Mouse (Mus musculus): Measurements from ENCODE around the gene Actl9. TPM values are rescaled to one million over a fixed set of nuclear protein-coding genes. Genes with fewer than 3 reads are reported as not detected.

Actl9 gene
- polyA plus RNA-seq (2015; fragmentation: Nextera tagmentation; extraction: Ambion mirVana) = not detected in 2 replicates

DNA sequence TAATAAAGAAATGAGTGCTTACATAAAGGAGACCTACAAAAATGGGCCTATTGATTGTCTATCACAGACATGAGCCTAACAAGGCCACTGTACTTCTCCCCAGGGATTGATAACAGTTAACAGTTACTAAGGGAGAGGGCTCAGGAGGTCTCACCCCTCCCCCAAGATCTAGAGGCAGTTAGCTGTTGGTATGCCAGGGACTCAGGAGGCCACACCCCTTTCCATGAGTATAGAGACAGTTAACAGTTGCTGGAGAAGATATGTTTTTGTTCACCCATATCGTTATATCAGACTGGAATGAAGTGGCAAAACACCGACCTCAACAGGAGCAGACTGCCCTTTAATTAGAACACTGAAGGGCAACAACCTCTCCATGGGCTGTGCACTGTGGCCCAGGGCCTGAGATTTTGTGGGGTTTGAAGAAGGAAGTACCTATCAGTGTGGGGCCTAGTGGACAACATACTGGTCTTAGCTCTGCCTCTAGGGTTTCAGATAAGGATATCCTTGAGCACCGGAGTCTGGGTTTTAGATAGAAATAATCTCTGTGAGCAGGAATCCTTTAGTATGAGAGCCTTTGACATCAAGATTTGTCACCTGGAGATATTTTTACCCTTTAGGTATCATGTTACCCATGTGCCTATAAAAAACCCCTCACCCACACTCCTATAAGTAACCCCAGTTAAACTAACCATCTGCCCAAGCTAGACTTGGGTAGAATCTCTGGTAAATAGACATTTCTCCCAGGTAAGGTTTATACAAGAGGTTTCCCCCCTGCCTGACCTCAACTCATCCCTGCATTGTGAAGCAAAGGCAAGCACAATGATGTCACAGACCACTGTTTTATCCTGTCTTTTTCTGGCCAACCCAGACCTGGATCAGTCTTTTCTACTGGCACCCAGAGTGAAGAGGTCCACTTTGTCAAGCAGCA is at the start of gene Actl9:
Actl9 (plus strand) TSS at position 878 of the 928 bp plus-strand sequence.
- 94% methylated on average over 3 of the region's 3 CpGs for WGBS
- Histone ChIP-seq H3K4me1 (no peaks in the 10 kb centered on the region), H3K9ac (replicated peaks) (no peak within 1 kb of the TSS), H3K27me3 (replicated peaks) (no peaks in the 10 kb centered on the region), H3K9me3 (replicated peaks) (no peaks in the 10 kb centered on the region), H3K4me2 (no peak within 1 kb of the TSS), H3K36me3 (no peaks in the 10 kb centered on the region), H3K4me3 (replicated peaks) (no peak within 1 kb of the TSS), H3K27ac (replicated peaks) (no peak within 1 kb of the TSS)
- ATAC-seq (ENCODE audit: low FRiP score) = no peak

DNA sequence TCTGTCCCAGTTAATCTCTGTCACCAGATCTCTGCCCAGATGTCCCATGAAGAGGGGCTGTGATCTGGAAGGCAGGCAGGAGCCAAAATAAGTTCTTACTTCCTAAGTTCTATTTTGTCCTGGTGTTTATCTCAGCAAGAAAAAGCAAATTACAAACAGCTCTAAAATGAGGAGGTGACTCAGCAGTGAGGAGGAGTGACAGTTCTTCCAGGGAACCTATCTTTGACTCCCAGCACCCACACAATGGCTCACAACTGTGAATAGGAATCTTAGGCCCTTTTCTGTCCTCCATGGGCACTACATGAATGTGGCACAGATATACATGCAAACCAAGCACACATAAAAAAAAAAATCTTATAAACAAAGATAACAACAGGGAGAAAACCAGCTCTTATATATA is 47.0 kb upstream of the Actl9 start:
- no peaks in the 10 kb centered on the region for H3K9me3 ChIP-seq (replicated peaks)
- ATAC-seq (ENCODE audit: low FRiP score) = no peak
- no peaks in the 10 kb centered on the region for H3K4me1 ChIP-seq
- H3K36me3 ChIP-seq = peaks cover 49% of the 10 kb centered on the region
- H3K4me3 ChIP-seq (replicated peaks) = no peak overlapping the region
- no peak overlapping the region for H3K4me2 ChIP-seq
- no peak overlapping the region for H3K9ac ChIP-seq (replicated peaks)
- H3K27me3 ChIP-seq (replicated peaks) = no peaks in the 10 kb centered on the region
- no peak overlapping the region for H3K27ac ChIP-seq (replicated peaks)

DNA sequence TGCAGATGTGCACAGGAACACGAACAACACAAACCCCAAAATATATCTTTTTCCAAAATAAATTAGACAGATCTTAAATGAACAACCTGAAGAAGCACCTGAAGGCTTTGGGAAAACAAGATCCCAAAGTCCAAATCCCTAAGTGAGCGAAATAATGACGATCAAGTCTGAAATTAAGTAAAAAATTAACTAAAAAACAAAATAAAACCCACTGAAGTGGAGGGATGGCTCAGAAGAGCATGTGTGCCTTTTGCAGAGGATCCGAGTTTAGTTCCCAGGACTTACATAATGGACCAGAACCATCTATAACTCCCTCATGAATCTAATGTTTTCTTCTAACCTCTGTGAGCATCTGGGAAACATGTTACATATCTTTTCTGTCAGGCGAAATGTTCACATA is 40.4 kb upstream of the Actl9 start:
- WGBS = 97% methylated on average over 5 of the region's 5 CpGs
- H3K27me3 ChIP-seq (replicated peaks) = no peaks in the 10 kb centered on the region
- H3K27ac ChIP-seq (replicated peaks) = no peak overlapping the region
- H3K9me3 ChIP-seq (replicated peaks) = no peaks in the 10 kb centered on the region
- H3K36me3 ChIP-seq = no peaks in the 10 kb centered on the region
- no peak for ATAC-seq (ENCODE audit: low FRiP score)
- H3K4me3 ChIP-seq (replicated peaks) = no peak overlapping the region
- peaks cover 13% of the 10 kb centered on the region for H3K4me1 ChIP-seq
- no peak overlapping the region for H3K9ac ChIP-seq (replicated peaks)
- H3K4me2 ChIP-seq = no peak overlapping the region

DNA sequence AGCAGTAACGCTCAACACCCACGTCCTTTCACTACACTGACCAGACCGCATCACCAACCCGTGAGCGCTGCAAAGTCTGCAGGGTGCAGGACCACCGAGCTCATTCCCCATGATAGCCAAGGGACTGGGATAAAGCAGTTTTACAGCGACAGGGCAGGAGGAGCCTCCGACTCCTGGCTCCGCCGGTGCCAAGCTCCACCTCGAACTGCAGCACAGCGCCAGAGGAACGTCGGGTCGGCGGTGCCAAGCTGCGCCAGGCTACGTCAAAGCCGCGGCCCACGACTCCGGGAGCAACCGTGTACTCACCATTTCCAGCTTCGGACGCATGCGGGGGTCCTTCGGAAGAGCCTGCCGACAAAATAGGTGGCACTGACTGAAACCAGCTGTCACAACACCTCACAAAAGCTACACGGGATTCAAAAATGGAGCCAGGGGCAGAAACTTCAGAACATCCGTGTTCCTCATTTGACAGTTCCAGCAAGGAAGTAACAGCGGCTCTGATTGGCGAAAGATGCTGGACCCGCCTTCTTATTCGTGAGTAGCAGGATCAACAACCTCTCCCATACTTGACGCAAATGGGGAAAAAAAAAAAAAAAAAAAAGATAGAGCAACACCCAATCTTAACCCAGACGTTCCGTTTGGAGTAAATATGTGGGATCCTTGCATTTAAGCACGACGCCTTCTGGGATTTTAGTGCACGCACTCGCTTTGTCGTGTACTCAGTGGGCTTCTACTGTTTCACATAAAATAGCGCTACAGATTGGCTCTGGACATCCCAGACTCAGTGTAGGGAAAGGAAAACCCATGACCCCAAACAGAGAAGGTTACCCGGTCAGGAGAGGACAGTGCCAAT is 38.3 kb upstream of the Actl9 start, which contains the start of gene Zfp101:
Zfp101 (minus strand) TSS at position 460 of the 853 bp plus-strand sequence.
- H3K4me1 ChIP-seq = peaks cover 13% of the 10 kb centered on the region
- H3K9ac ChIP-seq (replicated peaks) = peak within 1 kb of the TSS; percentile 70
- H3K36me3 ChIP-seq = no peaks in the 10 kb centered on the region
- H3K27ac ChIP-seq (replicated peaks) = peak within 1 kb of the TSS; percentile 83
- peak within 1 kb of the TSS; percentile 91 for H3K4me3 ChIP-seq (replicated peaks)
- H3K4me2 ChIP-seq = peak within 1 kb of the TSS; percentile 68
- no peaks in the 10 kb centered on the region for H3K9me3 ChIP-seq (replicated peaks)
- WGBS = under 1% methylated on average over 44 of the region's 44 CpGs
- ATAC-seq (ENCODE audit: low FRiP score) = peak; percentile 99
- H3K27me3 ChIP-seq (replicated peaks) = no peaks in the 10 kb centered on the region

DNA sequence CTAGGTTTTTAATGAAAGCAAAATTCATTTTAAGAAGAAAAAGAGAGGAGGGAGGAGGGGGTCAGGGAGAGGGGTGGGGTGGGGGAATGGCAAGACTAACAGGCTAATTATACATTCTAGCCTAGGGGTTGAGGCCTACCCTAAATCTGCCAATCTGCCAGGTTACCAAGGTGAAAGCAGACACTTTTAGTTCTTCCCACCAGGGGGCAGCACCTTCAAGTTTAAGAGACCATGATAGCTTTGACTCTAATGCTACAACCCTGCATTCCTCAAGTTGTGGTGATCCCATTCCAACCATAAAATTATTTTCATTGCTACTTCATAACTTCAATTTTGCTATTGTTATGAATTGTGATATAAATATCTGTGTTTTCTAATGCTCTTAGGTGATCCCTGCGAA is 6.5 kb downstream of the Actl9 start:
- no peaks in the 10 kb centered on the region for H3K4me1 ChIP-seq
- no peaks in the 10 kb centered on the region for H3K27me3 ChIP-seq (replicated peaks)
- 63% methylated on average over 1 of the region's 1 CpGs for WGBS
- H3K36me3 ChIP-seq = no peaks in the 10 kb centered on the region
- no peak for ATAC-seq (ENCODE audit: low FRiP score)
- H3K9ac ChIP-seq (replicated peaks) = no peak overlapping the region
- H3K4me2 ChIP-seq = no peak overlapping the region
- H3K9me3 ChIP-seq (replicated peaks) = no peaks in the 10 kb centered on the region
- H3K27ac ChIP-seq (replicated peaks) = no peak overlapping the region
- H3K4me3 ChIP-seq (replicated peaks) = no peak overlapping the region

DNA sequence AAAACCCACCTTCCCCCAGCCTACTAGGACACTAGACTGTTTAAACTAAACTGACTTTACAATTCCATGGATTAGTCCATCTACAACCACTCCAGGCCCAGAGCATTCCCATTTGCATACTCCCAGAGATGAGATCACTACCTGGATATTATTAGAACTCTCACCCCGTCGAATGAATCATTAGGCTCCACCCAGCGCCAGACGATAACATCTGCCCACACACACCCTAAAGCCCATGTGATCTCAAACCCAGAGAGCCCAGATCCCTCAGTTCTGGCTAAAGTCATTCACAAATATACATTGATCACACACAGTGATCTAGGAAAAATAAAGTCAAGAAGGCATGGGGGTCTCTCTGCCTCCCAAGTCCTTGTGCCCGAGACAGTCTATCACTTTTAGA is 7.2 kb downstream of the Actl9 start:
- no peak for ATAC-seq (ENCODE audit: low FRiP score)
- 84% methylated on average over 5 of the region's 5 CpGs for WGBS
- Histone ChIP-seq H3K27me3 (replicated peaks) (no peaks in the 10 kb centered on the region), H3K4me1 (no peaks in the 10 kb centered on the region), H3K36me3 (no peaks in the 10 kb centered on the region), H3K9me3 (replicated peaks) (no peaks in the 10 kb centered on the region), H3K9ac (replicated peaks) (no peak overlapping the region), H3K4me2 (no peak overlapping the region), H3K4me3 (replicated peaks) (no peak overlapping the region), H3K27ac (replicated peaks) (no peak overlapping the region)

DNA sequence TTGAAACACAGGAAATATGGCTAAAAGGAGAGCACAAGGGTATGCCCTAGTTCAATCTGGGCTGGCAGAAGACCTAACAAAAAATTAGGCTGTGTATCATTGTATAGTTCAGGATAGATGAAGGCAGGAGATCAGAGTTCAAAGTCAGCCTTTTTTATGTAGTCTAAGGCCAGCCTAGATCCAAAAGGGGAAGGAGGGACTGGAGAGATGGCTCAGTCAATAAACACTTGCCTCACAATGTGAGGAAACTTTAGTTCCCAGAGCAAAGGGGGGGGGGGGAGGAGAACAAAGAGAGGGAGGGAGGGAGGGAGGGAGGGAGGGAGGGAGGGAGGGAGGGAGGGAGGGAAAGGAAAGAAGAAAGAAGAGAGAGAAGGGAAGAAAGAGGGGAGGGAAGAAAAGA is 8.5 kb downstream of the Actl9 start:
- Histone ChIP-seq H3K4me3 (replicated peaks) (no peak overlapping the region), H3K9ac (replicated peaks) (no peak overlapping the region), H3K36me3 (no peaks in the 10 kb centered on the region), H3K4me1 (no peaks in the 10 kb centered on the region), H3K27ac (replicated peaks) (no peak overlapping the region), H3K27me3 (replicated peaks) (no peaks in the 10 kb centered on the region), H3K9me3 (replicated peaks) (no peaks in the 10 kb centered on the region), H3K4me2 (no peak overlapping the region)
- no peak for ATAC-seq (ENCODE audit: low FRiP score)

DNA sequence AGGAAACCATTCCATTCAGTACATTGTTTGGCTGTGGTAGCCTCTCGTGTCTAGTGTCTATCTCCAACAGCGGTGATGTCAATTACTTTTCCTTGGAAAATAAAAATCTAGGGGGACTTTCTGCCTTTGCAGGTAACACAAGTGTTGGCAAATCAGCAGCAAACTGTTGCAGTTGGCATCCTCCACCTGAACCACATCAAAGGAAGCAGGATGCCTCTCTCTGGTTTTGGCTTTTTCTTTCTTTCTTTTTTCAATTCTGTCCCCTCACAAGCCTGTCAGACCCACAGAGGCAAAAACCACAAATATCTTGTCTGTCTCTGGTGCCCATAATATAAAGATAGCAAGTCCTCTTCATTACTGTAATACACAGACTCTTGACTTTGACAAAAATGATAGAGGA is 23.9 kb downstream of the Actl9 start:
- Histone ChIP-seq H3K9me3 (replicated peaks) (no peaks in the 10 kb centered on the region), H3K4me1 (no peaks in the 10 kb centered on the region), H3K4me2 (no peak overlapping the region), H3K36me3 (no peaks in the 10 kb centered on the region), H3K27me3 (replicated peaks) (no peaks in the 10 kb centered on the region; the same call in 1 of the 2 replicates), H3K4me3 (replicated peaks) (no peak overlapping the region), H3K27ac (replicated peaks) (no peak overlapping the region), H3K9ac (replicated peaks) (no peak overlapping the region)
- ATAC-seq (ENCODE audit: low FRiP score) = no peak
- WGBS = 88% methylated on average over 2 of the region's 2 CpGs

DNA sequence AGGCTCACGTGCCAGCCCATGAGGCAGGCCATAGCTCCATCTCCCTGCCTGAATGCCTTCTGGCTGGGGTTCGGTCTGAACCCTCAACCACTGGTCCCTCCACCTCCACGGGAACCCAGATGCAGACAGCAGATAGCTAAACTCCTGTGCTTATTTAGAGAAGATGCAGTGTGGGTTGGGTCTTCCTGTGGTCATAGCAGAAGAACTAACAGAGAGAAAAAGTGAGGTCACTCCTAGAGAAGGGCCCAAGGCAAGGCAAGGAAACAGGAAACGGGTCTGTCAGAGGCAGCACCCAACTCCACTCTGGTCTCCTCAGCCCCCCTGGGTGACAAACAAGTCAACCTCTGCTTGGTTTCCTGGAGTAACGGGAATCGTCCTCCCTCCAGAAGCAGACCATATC is 38.5 kb downstream of the Actl9 start:
- Histone ChIP-seq H3K4me2 (no peak overlapping the region), H3K27me3 (replicated peaks) (no peaks in the 10 kb centered on the region), H3K36me3 (no peaks in the 10 kb centered on the region), H3K4me1 (no peaks in the 10 kb centered on the region), H3K27ac (replicated peaks) (no peak overlapping the region), H3K4me3 (replicated peaks) (no peak overlapping the region), H3K9me3 (replicated peaks) (no peaks in the 10 kb centered on the region), H3K9ac (replicated peaks) (no peak overlapping the region)
- ATAC-seq (ENCODE audit: low FRiP score) = no peak
- WGBS = 73% methylated on average over 6 of the region's 6 CpGs

Data from neural tube, embryonic 15.5 days (tissue).